28 mouse cellular contexts compared by ENCODE assay signal in genomic region chr17:44091512-44091911, GRCm38 (mm10). TPM values are rescaled to one million over a fixed set of nuclear protein-coding genes. Genes with fewer than 3 reads are reported as not detected.
DNase-seq lines count a peak whose midpoint lies in the region; ATAC-seq and TF ChIP-seq lines count a peak whose summit lies in the region.
"Had no signal": no experiment of that assay in that cellular context is flagged by ENCODE, and none has a peak within 500 bp of the region (broad histone marks: within the 10 kb centered on the region; RNA-seq: fewer than 3 reads in every experiment).

No protein-coding gene starts in this region.

- H3K27ac ChIP-seq in gastrocnemius, adult 2 months: no peak overlapping the region
- no peak overlapping the region for H3K27ac ChIP-seq in kidney, postnatal 0 days
- H3K27ac ChIP-seq in lung, postnatal 0 days (ENCODE audit: low read length): no peak overlapping the region
- H3K27ac ChIP-seq in small intestine, adult 2 months (ENCODE audit: insufficient read depth, low read depth, low read length): no peak overlapping the region
- H3K27ac ChIP-seq in hindbrain, embryonic 13.5 days: no peak overlapping the region
- H3K27ac ChIP-seq: forebrain, embryonic 10.5 days; hindbrain, embryonic 14.5 days; limb, embryonic 15.5 days; midbrain, embryonic 15.5 days had no signal

- H3K4me2 ChIP-seq in kidney, postnatal 0 days (ENCODE audit: low read length): no peak overlapping the region
- no peak overlapping the region for H3K4me2 ChIP-seq in lung, postnatal 0 days (replicated peaks; ENCODE audit: low read depth, low read length)
- no peak overlapping the region for H3K4me2 ChIP-seq in hindbrain, embryonic 13.5 days
- H3K4me2 ChIP-seq: heart, embryonic 12.5 days; hindbrain, embryonic 14.5 days; limb, embryonic 15.5 days; midbrain, embryonic 15.5 days had no signal

- no peak for TF ChIP-seq POLR2A in small intestine, adult 2 months (IDR thresholded peaks at IDR 0.05; ENCODE audit: low read depth, low read length)

- intact Hi-C loops in gastrocnemius, adult 2 months (cut with DNase I): no loop called here

- 56% methylated on average over 2 of the region's 2 CpGs for WGBS in kidney, postnatal 0 days
- 41% methylated on average over 2 of the region's 2 CpGs for WGBS in lung, postnatal 0 days
- WGBS in small intestine, adult 2 months: 67% methylated on average over 2 of the region's 2 CpGs
- WGBS in hindbrain, embryonic 13.5 days: 43% methylated on average over 2 of the region's 2 CpGs

- no peaks in the 10 kb centered on the region for H3K27me3 ChIP-seq in kidney, postnatal 0 days (ENCODE audit: insufficient read depth, low read length)
- H3K27me3 ChIP-seq in lung, postnatal 0 days (replicated peaks; ENCODE audit: insufficient read depth, low read length): no peaks in the 10 kb centered on the region
- H3K27me3 ChIP-seq in small intestine, adult 2 months (ENCODE audit: control insufficient read depth, insufficient read depth, low read length): no peaks in the 10 kb centered on the region
- H3K27me3 ChIP-seq in hindbrain, embryonic 13.5 days: no peaks in the 10 kb centered on the region
- H3K27me3 ChIP-seq: limb, embryonic 15.5 days; midbrain, embryonic 15.5 days had no signal

- DNase-seq in gastrocnemius, adult 2 months: no peak
- no peak for DNase-seq in gastrocnemius, postnatal 10 days
- DNase-seq in kidney, postnatal 0 days (ENCODE audit: low spot score): no peak
- no peak for DNase-seq in kidney, adult 18-20 months
- DNase-seq in lung, postnatal 0 days (ENCODE audit: low spot score): no peak
- no peak for DNase-seq in lung, postnatal 25 days (ENCODE audit: low spot score)
- DNase-seq: adrenal gland, postnatal 10 days; cerebellum, postnatal 10 days; forebrain, postnatal 0 days; gastrocnemius, postnatal 36 days; heart, postnatal 36 days; kidney, postnatal 36 days; layer of hippocampus, adult 9-11 months; left cerebral cortex, postnatal 4 days; lung, adult 18-20 months; lung, postnatal 4 days; thymus, adult 2 months; thymus, postnatal 4 days had no signal

- no peak for ATAC-seq in kidney, postnatal 0 days (replicated peaks; ENCODE audit: low FRiP score, low read depth)
- no peak for ATAC-seq in lung, postnatal 0 days
- no peak for ATAC-seq in hindbrain, embryonic 13.5 days (ENCODE audit: low FRiP score)
- ATAC-seq: activated CD4-positive, CD25-positive, alpha-beta regulatory T cell, adult 4 months; forebrain, postnatal 0 days; inflammation-experienced regulatory T-cells, adult 6 months; midbrain, embryonic 15.5 days had no signal

- no peaks in the 10 kb centered on the region for H3K9me3 ChIP-seq in kidney, postnatal 0 days (replicated peaks; ENCODE audit: low read length)
- no peaks in the 10 kb centered on the region for H3K9me3 ChIP-seq in lung, postnatal 0 days (ENCODE audit: low read length)
- no peaks in the 10 kb centered on the region for H3K9me3 ChIP-seq in hindbrain, embryonic 13.5 days
- H3K9me3 ChIP-seq: forebrain, embryonic 10.5 days; heart, embryonic 12.5 days; limb, embryonic 15.5 days; midbrain, embryonic 15.5 days had no signal

- H3K4me3 ChIP-seq in gastrocnemius, adult 2 months: no peak overlapping the region
- no peak overlapping the region for H3K4me3 ChIP-seq in kidney, postnatal 0 days (replicated peaks; ENCODE audit: low read depth, low read length)
- H3K4me3 ChIP-seq in lung, postnatal 0 days (ENCODE audit: low read depth, low read length): no peak overlapping the region
- H3K4me3 ChIP-seq in small intestine, adult 2 months (ENCODE audit: low read depth, low read length): no peak overlapping the region
- no peak overlapping the region for H3K4me3 ChIP-seq in hindbrain, embryonic 13.5 days
- H3K4me3 ChIP-seq: forebrain, embryonic 10.5 days; heart, embryonic 12.5 days; limb, embryonic 15.5 days; midbrain, embryonic 15.5 days; myocyte had no signal

- no peaks in the 10 kb centered on the region for H3K36me3 ChIP-seq in kidney, postnatal 0 days (ENCODE audit: insufficient read depth, low read length)
- H3K36me3 ChIP-seq in lung, postnatal 0 days (ENCODE audit: insufficient read depth, low read length): no peaks in the 10 kb centered on the region
- H3K36me3 ChIP-seq in small intestine, adult 2 months (ENCODE audit: control insufficient read depth, insufficient read depth, low read length): no peaks in the 10 kb centered on the region
- peaks cover 21% of the 10 kb centered on the region for H3K36me3 ChIP-seq in hindbrain, embryonic 13.5 days
- H3K36me3 ChIP-seq: forebrain, embryonic 10.5 days; heart, embryonic 12.5 days; limb, embryonic 15.5 days had no signal

- H3K4me1 ChIP-seq in kidney, postnatal 0 days (replicated peaks; ENCODE audit: insufficient read depth, low read length): no peaks in the 10 kb centered on the region
- H3K4me1 ChIP-seq in lung, postnatal 0 days (ENCODE audit: insufficient read depth, low read depth, low read length): no peaks in the 10 kb centered on the region
- H3K4me1 ChIP-seq in small intestine, adult 2 months (ENCODE audit: control insufficient read depth, insufficient read depth, insufficient read length, low read length): no peaks in the 10 kb centered on the region
- no peaks in the 10 kb centered on the region for H3K4me1 ChIP-seq in hindbrain, embryonic 13.5 days (replicated peaks)
- H3K4me1 ChIP-seq: forebrain, embryonic 10.5 days; heart, embryonic 12.5 days; limb, embryonic 15.5 days; midbrain, embryonic 15.5 days had no signal

- peak; percentile 38; the same call in 1 of the 2 replicates for TF ChIP-seq CTCF in gastrocnemius, adult 2 months (IDR thresholded peaks at IDR 0.05)
- peak; percentile 38; the same call in 1 of the 2 replicates for TF ChIP-seq CTCF in kidney, postnatal 0 days (IDR thresholded peaks at IDR 0.05; ENCODE audit: low read depth)
- TF ChIP-seq CTCF in lung, postnatal 0 days (IDR thresholded peaks at IDR 0.05): peak; percentile 37; the same call in 1 of the 2 replicates
- TF ChIP-seq CTCF in small intestine, adult 2 months (IDR thresholded peaks at IDR 0.05; ENCODE audit: extremely low read depth, insufficient read length, insufficient replicate concordance, low read depth, low read length): peak; percentile 18; the same call in 1 of the 2 replicates

- H3K9ac ChIP-seq in kidney, postnatal 0 days (ENCODE audit: low read depth, low read length): no peak overlapping the region
- H3K9ac ChIP-seq in lung, postnatal 0 days (replicated peaks; ENCODE audit: low read depth): no peak overlapping the region
- H3K9ac ChIP-seq in hindbrain, embryonic 13.5 days: no peak overlapping the region
- H3K9ac ChIP-seq: forebrain, postnatal 0 days; heart, embryonic 12.5 days; hindbrain, embryonic 14.5 days; limb, embryonic 15.5 days; midbrain, embryonic 15.5 days had no signal

- no peak for TF ChIP-seq EP300 in lung, postnatal 0 days (IDR thresholded peaks at IDR 0.05)

RNA-seq across cellular contexts. Expression of gene Enpp5, which starts 12.9 kb away (rescaled TPM):
- 1 to 10 TPM; 6.2 to 7.1 TPM for total RNA-seq in gastrocnemius, adult 2 months (2021)
- total RNA-seq in gastrocnemius, postnatal 10 days (2021): 1 to 10 TPM; 5.9 to 7.0 TPM
- polyA plus RNA-seq in kidney, postnatal 0 days (2015; fragmentation: Nextera tagmentation; extraction: Ambion mirVana): 22.0 and 29.1 TPM in 2 replicates
- 15.3 and 19.4 TPM in 2 replicates for polyA plus RNA-seq in lung, postnatal 0 days (2015; fragmentation: Nextera tagmentation; extraction: Ambion mirVana)
- polyA plus RNA-seq in small intestine, adult 2 months (2012; rRNA removed): 2.5 TPM in 2 replicates
- 79.3 and 83.6 TPM in 2 replicates for polyA plus RNA-seq in hindbrain, embryonic 13.5 days (2015; fragmentation: Nextera tagmentation; extraction: Ambion mirVana)

RNA-seq across cellular contexts. Expression of gene Enpp4, which starts 14.1 kb away (rescaled TPM):
- 10 to 100 TPM; 34.6 to 41.2 TPM for total RNA-seq in gastrocnemius, adult 2 months (2021)
- 10 to 100 TPM; 13.8 to 14.5 TPM for total RNA-seq in gastrocnemius, postnatal 10 days (2021)
- polyA plus RNA-seq in kidney, postnatal 0 days (2015; fragmentation: Nextera tagmentation; extraction: Ambion mirVana): 6.4 and 7.0 TPM in 2 replicates
- 8.4 and 9.2 TPM in 2 replicates for polyA plus RNA-seq in lung, postnatal 0 days (2015; fragmentation: Nextera tagmentation; extraction: Ambion mirVana)
- 0.70 and 1.5 TPM in 2 replicates for polyA plus RNA-seq in small intestine, adult 2 months (2012; rRNA removed)
- polyA plus RNA-seq in hindbrain, embryonic 13.5 days (2015; fragmentation: Nextera tagmentation; extraction: Ambion mirVana): 4.6 TPM in 2 replicates
